Mouse (Mus musculus) embryo, embryonic 9.5 days (tissue): ENCODE data around the gene Ehd4.
A peak's percentile ranks its signal among the peaks of the same experiment; 100 is the strongest.

Source experiments
- DNase-seq: peaks from one replicate; pipeline ENCODE4 v3.0.0-alpha.2; 2017; ENCODE audit errors: extremely low spot score

Ehd4 gene

GRCm38 (mm10) chr2:120108077-120108476, 46.3 kb downstream of the Ehd4 start:
- DNase-seq: no peak

DNA sequence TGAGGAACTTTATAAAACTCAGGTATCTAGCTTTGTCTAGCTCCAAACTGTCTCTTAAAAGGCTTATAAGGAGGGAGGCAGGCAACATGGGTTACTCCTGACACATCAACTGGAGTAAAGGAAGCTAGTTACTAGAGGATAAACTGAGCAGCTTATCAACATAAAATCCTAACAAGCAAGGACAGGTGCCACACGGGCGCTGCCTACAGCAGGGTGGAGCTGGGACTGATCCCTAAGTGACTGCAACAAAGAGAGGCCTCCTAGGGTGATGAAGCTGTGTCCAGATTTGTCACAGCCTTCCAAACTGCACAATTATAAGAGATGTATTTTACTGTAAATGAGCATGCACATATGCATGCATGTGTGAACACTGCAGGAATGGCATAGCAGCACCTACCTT, 47.0 kb downstream of the Ehd4 start:
- DNase-seq: no peak

- no peak for DNase-seq
Measured at GRCm38 (mm10) chr2:120106397-120106973, 47.9 kb downstream of the Ehd4 start.

- DNase-seq: no peak
Measured at GRCm38 (mm10) chr2:120105861-120106260, 48.5 kb downstream of the Ehd4 start.

DNA sequence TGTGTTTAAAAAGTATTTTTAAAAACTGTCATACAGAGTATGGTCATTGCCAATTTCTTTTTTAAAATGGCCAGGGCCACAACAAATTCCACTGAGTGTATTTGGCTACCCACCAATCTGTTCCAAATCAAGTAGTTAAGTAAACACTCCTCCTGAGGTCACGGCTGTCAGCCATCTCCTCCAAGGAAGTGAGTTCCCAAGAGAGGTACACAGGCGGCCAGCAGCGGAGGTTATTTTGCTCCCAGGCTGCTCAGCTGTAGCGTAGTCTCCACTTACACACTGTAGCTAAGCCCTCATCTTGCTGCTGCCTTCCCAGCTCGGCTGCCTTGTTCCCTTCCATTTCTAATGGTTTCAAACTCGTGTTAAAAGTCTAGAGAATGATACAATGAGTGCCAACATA, 51.5 kb downstream of the Ehd4 start:
- DNase-seq: peak; percentile 9

GRCm38 (mm10) chr2:120102450-120102849, 52.0 kb downstream of the Ehd4 start:
- DNase-seq: no peak

DNA sequence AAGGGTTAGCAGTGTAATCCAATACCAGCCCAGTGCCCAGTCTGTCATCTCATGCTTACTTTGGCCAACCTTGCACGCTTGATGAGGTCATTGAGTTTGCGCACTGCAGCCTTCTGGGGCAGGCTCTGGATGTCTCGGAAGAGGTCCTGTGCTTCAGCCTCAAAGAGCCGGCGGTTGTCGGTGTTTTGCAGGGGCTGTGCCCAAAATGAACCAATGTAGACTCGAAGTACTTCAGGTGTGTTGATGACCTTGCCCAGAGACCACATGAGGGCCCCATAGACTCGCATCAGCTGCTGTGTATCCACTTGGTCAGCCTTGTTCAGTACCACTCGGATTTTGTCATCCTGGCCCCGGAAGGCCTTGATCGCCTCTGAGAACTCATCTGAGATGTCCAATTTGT, 52.4 kb downstream of the Ehd4 start:
- DNase-seq: no peak

- no peak for DNase-seq
Measured at GRCm38 (mm10) chr2:120099886-120100285, 54.5 kb downstream of the Ehd4 start.

- DNase-seq: no peak
Measured at GRCm38 (mm10) chr2:120099263-120099662, 55.1 kb downstream of the Ehd4 start.

- no peak for DNase-seq
Measured at GRCm38 (mm10) chr2:120098781-120099202, 55.6 kb downstream of the Ehd4 start.

DNA sequence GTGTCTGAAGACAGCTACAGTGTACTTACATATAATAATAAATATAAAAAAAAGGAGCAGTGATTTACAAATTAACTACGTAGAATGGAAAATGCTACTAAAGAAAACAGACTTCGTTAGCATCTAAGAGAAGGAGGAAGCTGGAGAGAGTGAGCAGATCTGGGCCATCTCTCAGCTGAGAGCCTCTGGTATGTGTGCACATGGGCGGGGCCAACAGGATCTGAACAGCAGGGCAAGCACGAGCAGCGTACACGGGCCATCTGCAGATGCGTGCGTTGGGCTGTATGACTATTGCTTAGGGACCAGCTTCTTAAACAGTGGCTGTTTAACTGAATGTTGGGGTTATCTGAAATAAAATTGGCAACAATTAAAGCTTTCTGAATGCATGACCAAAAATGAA, 56.5 kb downstream of the Ehd4 start:
- no peak for DNase-seq

DNA sequence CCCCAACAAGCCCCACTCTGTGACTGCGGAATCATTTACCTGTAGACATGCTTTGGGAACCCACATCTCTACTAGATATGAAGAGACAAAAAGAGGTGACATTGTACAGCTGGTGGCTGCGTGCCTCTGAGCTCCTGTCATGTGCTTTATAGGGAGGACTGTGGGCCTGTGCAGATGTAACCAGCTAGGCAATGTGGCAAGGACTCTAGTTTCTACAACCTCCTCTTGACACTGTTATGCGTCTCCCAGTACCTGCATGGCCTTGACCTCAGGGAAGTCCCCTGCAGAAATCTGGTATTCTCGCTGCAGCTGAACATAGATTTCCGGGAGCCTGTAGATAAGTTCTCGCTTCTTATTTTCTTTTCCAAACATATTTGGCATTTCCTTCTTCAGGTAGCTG, 57.7 kb downstream of the Ehd4 start:
- no peak for DNase-seq

DNA sequence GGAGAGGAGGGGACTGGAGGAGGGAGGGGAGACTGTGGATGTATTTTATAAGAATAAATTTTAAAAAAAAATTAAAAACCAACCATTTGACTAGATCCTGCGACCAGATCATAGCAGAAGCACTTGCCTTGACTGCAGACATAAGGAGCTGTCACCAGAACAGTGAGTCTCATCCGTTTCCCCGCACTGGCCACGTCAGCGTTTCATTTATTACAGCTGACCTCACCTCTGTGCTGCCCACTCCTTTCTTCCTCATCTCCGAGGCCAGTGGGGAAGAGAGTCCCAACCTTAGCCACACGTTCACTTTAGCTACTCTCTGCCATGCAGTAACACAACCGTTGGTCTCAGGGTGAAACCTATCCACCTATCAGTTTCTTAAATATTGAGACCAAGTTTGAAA, 58.2 kb downstream of the Ehd4 start:
- no peak for DNase-seq

DNA sequence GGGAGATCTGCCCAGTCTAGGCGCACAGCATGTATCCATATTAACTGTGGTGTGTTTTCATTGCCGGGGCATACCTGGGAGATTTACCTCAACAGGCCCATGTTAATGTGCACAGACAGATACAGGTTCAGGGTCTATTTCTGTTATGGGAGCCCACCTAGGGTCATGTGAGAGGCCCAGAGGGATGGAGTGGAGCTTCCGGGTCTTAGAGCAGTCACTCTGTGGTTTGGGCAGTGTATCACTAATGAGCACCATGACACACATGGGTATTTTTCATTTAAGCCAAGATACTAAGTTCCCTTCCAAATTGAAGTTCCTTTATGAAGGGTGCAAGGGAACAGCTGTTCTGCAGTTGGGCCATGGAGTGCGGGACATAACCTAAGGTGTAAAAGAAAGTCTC, 59.2 kb downstream of the Ehd4 start:
- no peak for DNase-seq

DNA sequence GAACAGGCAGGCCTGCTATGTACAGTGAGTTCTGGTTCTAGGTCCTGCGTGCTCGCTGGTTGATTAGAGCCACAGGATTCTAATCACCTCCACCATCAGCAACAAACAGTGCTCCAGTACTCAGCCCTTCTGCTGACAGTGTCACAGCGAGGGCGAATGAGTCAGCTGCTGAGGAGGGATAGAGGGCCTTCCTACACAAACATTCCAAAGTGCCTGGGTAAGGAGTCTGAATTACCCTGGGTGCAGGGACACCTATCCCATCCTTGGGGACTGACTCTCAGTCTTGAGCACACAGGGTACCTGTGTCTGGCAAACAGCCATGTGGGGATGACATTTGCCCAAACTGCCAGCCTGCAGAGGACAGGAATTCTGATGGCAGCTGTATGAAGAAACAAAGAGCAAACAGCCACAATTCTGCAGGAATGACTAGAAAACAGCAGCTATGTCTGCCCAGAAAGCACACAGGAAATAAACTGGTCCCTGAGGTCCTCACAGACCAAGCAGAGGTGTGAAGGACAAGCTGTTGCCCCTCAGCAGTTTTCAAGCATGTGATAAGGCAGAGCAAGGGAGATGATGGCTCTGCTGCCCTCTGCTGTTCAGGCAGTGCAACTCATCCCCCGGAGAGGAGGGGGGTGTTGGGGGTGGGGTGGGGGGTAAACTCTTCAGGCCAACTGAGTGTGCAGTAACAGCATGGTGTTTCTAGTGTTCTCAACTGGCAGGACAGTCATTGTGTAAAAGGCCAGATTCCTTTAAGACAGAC, 60.6 kb downstream of the Ehd4 start:
- DNase-seq: peak; percentile 49

DNA sequence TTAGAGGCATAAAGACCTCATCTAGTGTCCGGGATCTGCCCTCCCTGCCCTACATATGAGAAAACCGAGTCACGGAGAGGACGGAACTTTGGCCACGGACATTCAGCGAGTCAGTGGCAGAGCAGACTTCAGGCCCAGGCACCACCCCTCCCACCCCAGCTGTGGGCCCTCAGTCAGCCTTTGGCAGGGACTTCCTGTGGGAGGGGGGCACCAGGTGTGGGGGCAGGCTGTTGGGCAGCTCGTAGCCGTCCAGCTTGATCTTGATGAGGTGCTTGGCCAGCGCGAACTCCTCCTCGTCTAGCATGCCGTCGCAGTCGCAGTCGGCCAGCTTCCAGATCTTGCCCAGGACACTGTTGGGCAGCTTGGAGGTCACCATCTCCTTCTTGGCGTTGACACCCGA, 63.4 kb downstream of the Ehd4 start:
- no peak for DNase-seq

DNA sequence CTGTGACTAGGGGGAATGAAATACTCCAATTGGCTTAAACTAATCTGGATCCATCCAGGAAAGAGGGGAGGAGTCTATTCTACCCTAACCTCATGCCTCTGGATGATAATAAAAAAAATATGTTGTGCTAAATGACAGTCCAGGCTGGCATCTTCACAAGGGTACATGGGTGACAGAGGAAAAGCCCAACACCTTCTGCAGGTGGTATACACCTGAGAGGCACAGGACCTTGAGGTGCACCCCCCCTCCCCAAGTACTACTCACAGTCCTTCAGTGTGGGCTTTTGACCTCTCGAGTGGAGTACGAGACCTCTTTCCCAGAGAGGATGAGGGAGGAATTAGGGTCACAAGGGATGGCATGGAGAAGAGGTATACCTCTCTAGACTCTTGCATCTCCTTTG, 66.5 kb downstream of the Ehd4 start:
- DNase-seq: no peak

DNA sequence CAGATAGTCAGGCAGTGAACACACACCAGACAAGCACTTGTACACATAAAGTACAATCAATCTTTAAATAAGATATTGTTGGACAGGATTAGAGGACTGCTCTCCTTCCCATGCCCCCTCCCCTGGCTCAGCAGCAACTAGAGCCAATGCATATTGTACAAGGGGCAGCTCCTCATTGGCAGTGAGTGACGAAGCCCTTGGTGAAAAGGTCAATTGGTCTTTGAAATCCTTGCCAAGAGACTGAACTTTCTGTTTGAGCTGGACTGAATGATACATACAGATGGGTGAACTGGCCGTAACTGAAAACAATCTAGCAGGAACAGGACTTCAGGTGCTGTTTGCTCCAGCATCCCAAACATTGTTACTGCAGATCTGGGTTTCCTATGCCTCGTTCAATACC, 67.0 kb downstream of the Ehd4 start:
- no peak for DNase-seq

DNA sequence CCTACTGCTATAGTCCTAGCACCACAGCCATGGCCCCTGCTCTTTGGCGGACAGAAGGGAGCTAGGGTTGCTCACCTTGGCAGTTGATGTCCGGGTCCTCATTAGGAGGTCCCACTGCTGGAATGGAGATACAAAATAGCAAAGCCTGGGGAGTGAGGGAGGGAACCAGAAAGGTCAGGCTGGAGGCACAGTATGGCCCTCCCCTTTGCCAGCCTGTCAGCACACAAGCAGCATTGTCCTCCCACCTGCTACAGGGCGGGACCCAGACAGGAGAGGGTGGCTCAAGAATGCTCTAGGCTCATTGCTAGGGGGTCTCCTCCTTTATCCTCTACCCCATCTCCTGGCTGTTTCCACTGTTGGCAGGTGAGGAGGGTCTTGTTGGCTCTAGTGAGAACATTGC, 68.4 kb downstream of the Ehd4 start:
- no peak for DNase-seq

- no peak for DNase-seq
Measured at GRCm38 (mm10) chr2:120084593-120085361, 69.6 kb downstream of the Ehd4 start.

DNA sequence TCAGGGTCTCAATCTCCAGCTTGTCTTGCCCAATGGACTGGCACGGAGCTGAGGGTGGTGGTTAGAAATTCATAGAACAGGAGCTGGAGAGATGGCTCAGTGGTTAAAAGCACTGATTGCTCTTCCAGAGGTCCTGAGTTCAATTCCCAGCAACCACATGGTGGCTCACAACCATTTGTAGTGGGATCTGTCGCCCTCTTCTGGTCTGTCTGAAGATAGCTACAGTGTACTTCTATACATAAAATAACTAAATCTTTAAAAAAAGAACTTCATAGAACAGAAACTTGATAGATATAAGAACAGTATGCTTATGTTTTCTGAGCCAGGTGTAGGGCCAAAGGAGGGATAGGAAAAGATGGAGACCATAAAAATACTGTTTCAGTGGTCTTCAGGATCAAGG, 72.0 kb downstream of the Ehd4 start:
- DNase-seq: no peak

DNA sequence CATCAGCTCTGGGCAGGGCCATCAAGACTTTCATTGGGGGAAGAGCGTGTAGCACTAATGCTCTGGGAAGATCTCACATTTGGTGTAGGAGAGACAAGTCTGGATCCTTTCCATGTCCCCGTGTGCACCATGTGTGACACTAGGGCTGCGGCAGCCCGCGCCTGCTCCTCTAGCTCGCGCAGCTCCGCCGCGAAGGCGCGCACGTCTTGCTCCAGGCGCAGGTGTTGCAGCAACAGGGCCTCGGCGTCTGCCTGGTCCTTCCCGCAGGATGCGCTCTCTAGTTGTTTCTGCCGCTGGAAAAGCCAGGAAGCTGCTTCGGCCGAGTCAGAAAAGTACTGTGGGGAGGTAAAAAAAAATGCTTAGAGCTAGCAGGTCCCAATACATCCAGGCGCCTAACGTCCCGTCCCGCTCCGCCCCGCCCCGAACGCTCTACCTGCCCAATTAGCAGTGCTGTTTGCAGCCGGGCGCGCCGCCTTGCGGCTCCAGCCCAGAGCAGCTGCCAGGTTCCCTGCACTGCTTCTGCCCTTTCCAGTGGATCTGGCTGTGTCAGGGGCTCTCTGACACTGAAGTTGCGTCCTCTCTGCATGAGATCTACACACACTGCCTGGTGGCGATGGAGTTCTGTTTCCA, 78.2 kb downstream of the Ehd4 start:
- peak; percentile 60 for DNase-seq

DNA sequence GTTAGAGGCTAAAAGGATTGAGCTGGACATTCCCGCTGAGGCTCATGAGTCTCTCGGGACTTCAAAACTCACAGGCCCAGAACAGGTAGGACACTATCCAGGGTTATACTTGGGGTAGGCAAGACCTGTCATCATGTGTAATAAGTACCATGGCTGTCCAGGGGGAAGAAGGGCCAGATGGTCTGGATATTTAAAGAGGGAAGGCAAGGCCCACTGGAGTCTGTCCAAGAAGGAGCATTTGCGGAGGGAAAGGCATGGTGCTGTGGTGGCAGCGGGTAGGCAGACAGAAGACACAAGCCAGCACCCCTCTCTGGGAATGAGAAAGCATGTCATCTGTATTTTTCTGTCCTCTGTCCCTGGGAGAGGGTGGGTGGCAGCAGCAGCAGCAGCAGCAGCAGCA, 80.3 kb downstream of the Ehd4 start:
- DNase-seq: no peak
